Mouse (Mus musculus): ENCODE measurements around the gene Plekhm3. TPM values are rescaled to one million over a fixed set of nuclear protein-coding genes. Genes with fewer than 3 reads are reported as not detected.

Gene Plekhm3
- polyA plus RNA-seq, 1 experiment from 2014 or later: 10.4 TPM

DNA sequence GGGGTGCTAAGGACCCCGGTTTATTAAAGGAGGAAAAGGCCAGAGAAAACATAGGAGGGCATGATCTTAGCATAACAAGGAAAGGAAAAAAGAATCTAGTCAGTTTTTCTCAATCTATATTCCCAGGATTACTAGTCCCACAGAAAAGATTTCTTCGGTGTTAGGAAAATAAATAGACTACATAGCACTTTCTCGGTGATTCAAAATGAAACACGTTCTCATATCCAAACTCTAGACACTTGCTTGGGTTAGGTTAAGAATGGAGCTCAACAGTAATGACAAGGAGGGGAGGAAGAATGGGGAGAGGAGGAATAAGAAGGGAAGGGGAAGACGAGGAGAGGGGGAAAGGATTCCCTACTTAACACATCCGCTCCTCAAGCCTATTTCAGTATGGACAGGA lies 69.9 kb downstream of the Plekhm3 start:
- WGBS: 90% methylated on average over 6 of the region's 6 CpGs
- no peak for DNase-seq (ENCODE audit: low spot score)

GRCm38 (mm10) chr1:64885328-64885727 lies 71.3 kb downstream of the Plekhm3 start:
- Histone ChIP-seq H3K4me3 (no peak overlapping the region), H3K27me3 (ENCODE audit: low read depth, poor library complexity, severe bottlenecking) (peaks cover 65% of the 10 kb centered on the region), H3K9me3 (replicated peaks) (no peaks in the 10 kb centered on the region), H3K36me3 (no peaks in the 10 kb centered on the region), H3K27ac (no peak overlapping the region), H3K4me1 (peaks cover 8% of the 10 kb centered on the region)
- WGBS: 79% methylated on average over 3 of the region's 3 CpGs
- no peak for DNase-seq (ENCODE audit: low spot score)

More for the DNA sequence above, 69.9 kb downstream of the Plekhm3 start:
- H3K4me1 ChIP-seq: peaks cover 8% of the 10 kb centered on the region
- H3K9me3 ChIP-seq (replicated peaks): no peaks in the 10 kb centered on the region
- H3K4me3 ChIP-seq: no peak overlapping the region
- no peak overlapping the region for H3K27ac ChIP-seq
- H3K36me3 ChIP-seq: no peaks in the 10 kb centered on the region
- H3K27me3 ChIP-seq (ENCODE audit: low read depth, poor library complexity, severe bottlenecking): peaks cover 51% of the 10 kb centered on the region

- H3K27me3 ChIP-seq (ENCODE audit: low read depth, poor library complexity, severe bottlenecking): peaks cover 73% of the 10 kb centered on the region
- H3K27ac ChIP-seq: no peak overlapping the region
- H3K36me3 ChIP-seq: no peaks in the 10 kb centered on the region
- H3K4me3 ChIP-seq: no peak overlapping the region
- H3K4me1 ChIP-seq: peaks cover 13% of the 10 kb centered on the region
- 36% methylated on average over 6 of the region's 6 CpGs for WGBS
- no peaks in the 10 kb centered on the region for H3K9me3 ChIP-seq (replicated peaks)
- no peak for DNase-seq (ENCODE audit: low spot score)
These were observed 72.6 kb downstream of the Plekhm3 start for GRCm38 (mm10) chr1:64884007-64884406.

DNA sequence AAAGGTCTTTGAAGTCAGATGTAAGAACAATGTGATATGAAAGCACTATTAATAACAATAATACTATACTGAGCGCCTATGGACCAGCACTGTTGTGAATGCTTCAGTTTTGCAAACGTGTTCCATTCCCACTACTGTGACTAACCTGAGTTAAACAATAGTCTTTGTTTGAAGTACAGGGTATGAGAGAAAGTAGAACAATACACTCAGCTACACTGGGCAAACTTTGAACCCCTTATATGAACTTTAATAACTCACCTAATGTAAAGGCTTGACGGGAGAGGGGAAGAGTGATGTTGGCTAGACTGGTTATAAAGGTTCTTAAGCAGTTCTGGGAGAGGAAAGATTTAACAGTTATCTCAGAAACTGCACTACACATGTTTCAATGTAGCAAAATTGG lies 76.0 kb downstream of the Plekhm3 start:
- H3K4me3 ChIP-seq: no peak overlapping the region
- H3K27ac ChIP-seq: no peak overlapping the region
- no peaks in the 10 kb centered on the region for H3K9me3 ChIP-seq (replicated peaks)
- WGBS: 93% methylated on average over 3 of the region's 3 CpGs
- DNase-seq (ENCODE audit: low spot score): no peak
- H3K36me3 ChIP-seq: no peaks in the 10 kb centered on the region
- peaks cover 23% of the 10 kb centered on the region for H3K4me1 ChIP-seq
- H3K27me3 ChIP-seq (ENCODE audit: low read depth, poor library complexity, severe bottlenecking): peaks cover 88% of the 10 kb centered on the region

DNA sequence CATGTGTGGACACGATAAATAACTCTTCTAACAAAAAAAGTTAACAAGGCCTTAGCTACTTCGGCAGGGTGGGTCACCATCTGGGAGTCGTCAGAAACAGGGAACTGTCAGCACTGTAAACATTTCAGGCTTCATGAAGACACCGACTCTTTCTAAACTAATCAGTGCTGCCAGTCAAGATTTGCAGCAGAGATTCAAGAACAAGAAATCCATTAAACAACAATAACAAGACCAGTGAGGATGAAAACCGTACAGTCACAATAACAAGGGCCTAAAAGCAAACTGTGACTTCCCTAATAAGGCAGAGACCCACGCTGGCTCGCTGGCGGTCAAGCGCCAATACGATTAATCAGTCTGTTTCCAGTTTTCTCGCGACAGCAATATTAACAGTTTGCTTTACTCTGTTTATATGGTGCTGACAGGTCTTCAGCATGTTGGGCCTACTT lies 77.8 kb downstream of the Plekhm3 start:
- peaks cover 89% of the 10 kb centered on the region for H3K27me3 ChIP-seq (ENCODE audit: low read depth, poor library complexity, severe bottlenecking)
- no peaks in the 10 kb centered on the region for H3K36me3 ChIP-seq
- no peak overlapping the region for H3K27ac ChIP-seq
- H3K9me3 ChIP-seq (replicated peaks): no peaks in the 10 kb centered on the region
- peak; percentile 37 for DNase-seq (ENCODE audit: low spot score)
- H3K4me1 ChIP-seq: peaks cover 16% of the 10 kb centered on the region
- 31% methylated on average over 12 of the region's 12 CpGs for WGBS
- H3K4me3 ChIP-seq: no peak overlapping the region

DNA sequence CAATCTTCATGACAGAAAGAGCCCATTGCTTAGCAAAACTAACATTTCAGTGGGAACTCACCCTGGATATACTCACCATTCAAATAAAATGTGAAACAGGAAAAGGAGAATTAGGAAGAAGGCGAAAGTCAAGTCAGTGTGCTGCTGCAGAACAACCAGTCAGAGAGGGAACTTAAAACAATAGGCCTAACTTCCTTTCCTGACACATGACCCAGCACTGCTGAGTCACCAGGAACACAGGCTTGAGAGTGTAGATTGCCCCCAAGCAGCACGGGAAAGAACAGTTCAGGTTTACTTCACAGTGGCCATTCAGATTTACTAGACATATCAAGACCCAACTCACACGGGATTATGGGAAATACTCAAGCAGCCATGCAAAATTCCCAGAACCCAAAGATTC lies 80.3 kb downstream of the Plekhm3 start:
- no peak overlapping the region for H3K27ac ChIP-seq
- WGBS: 73% methylated on average over 3 of the region's 3 CpGs
- no peaks in the 10 kb centered on the region for H3K36me3 ChIP-seq
- DNase-seq (ENCODE audit: low spot score): no peak
- H3K4me1 ChIP-seq: peaks cover 18% of the 10 kb centered on the region
- no peak overlapping the region for H3K4me3 ChIP-seq
- H3K27me3 ChIP-seq (ENCODE audit: low read depth, poor library complexity, severe bottlenecking): peaks cover 87% of the 10 kb centered on the region
- H3K9me3 ChIP-seq (replicated peaks): no peaks in the 10 kb centered on the region

- no peaks in the 10 kb centered on the region for H3K36me3 ChIP-seq
- 83% methylated on average over 5 of the region's 5 CpGs for WGBS
- H3K4me3 ChIP-seq: no peak overlapping the region
- H3K27ac ChIP-seq: no peak overlapping the region
- H3K4me1 ChIP-seq: peaks cover 18% of the 10 kb centered on the region
- H3K27me3 ChIP-seq (ENCODE audit: low read depth, poor library complexity, severe bottlenecking): peaks cover 82% of the 10 kb centered on the region
- H3K9me3 ChIP-seq (replicated peaks): no peaks in the 10 kb centered on the region
- no peak for DNase-seq (ENCODE audit: low spot score)
These were observed 80.9 kb downstream of the Plekhm3 start for GRCm38 (mm10) chr1:64875712-64876111.

DNA sequence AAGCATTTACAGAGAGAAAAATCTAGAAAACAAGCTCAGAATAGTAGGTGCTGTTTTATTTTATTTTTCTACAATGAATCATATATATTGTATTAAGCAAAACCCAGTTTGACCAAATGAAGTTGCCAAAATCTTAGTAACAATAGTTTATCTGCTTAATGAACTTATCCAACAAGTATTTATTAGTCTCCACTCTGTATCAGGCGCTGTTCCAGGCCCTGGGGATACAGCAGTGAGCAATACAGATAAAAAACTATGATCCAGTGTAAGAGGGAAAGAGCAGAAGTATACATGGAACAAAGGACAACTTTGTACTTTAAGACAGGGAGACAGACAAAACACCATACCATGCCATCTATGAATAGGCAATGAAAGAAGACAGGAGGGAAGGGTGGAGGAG lies 81.5 kb downstream of the Plekhm3 start:
- Histone ChIP-seq H3K4me1 (peaks cover 18% of the 10 kb centered on the region), H3K4me3 (no peak overlapping the region), H3K36me3 (no peaks in the 10 kb centered on the region), H3K27me3 (ENCODE audit: low read depth, poor library complexity, severe bottlenecking) (peaks cover 76% of the 10 kb centered on the region), H3K27ac (no peak overlapping the region), H3K9me3 (replicated peaks) (no peaks in the 10 kb centered on the region)
- DNase-seq (ENCODE audit: low spot score): no peak
- 88% methylated on average over 1 of the region's 1 CpGs for WGBS

DNA sequence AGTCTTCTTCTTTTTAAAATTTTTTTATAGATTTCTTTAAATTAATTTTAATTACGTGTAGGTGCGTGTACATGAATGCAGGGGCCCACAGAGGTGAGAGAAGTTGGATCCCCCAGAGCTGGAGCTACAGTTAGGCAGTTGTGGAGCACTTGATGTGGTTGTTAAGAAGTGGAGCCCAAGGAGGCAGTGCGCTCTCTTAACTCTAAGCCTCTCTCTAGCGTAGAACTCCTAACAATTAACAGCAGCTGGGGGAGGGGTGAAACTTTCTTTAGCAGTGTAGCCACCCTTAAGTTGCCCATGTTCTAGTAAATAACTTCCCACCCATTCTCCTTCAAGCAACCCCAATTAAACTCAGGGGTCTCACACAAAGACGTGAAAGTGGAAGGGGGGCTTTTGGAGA lies 84.7 kb downstream of the Plekhm3 start:
- Histone ChIP-seq H3K27ac (no peak overlapping the region), H3K27me3 (ENCODE audit: low read depth, poor library complexity, severe bottlenecking) (peaks cover 74% of the 10 kb centered on the region), H3K4me3 (no peak overlapping the region), H3K9me3 (replicated peaks) (no peaks in the 10 kb centered on the region), H3K4me1 (0 out of 2 replicates have a peak, but pooled peaks cover 8% of the 10 kb centered on the region), H3K36me3 (no peaks in the 10 kb centered on the region)
- DNase-seq (ENCODE audit: low spot score): no peak
- WGBS: 76% methylated on average over 5 of the region's 5 CpGs

DNA sequence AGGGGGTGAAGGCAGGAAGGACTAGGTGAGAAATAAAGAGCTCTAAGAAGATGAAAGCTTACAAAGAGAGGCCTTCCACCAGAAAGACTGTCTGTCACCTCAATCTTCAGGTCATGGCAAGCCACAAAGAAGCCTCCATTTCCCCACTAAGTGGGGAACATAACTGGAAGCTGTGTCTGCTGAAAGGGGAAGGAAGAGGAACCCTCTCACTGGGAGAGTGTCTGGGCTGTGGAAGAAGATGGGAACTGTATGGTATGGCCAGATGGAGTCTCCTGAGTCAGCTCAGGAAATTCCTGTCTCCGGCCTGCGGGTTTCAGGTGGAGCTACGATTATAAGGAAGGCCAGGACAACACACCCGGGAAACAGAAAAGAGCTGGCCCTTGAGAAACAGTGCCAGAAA lies 88.9 kb downstream of the Plekhm3 start:
- Histone ChIP-seq H3K9me3 (replicated peaks) (no peaks in the 10 kb centered on the region), H3K27ac (no peak overlapping the region), H3K27me3 (ENCODE audit: low read depth, poor library complexity, severe bottlenecking) (peaks cover 43% of the 10 kb centered on the region), H3K36me3 (no peaks in the 10 kb centered on the region), H3K4me3 (no peak overlapping the region), H3K4me1 (peaks cover 26% of the 10 kb centered on the region)
- DNase-seq (ENCODE audit: low spot score): no peak
- 65% methylated on average over 4 of the region's 4 CpGs for WGBS

GRCm38 (mm10) chr1:64866140-64866539 lies 90.5 kb downstream of the Plekhm3 start:
- no peak overlapping the region for H3K27ac ChIP-seq
- H3K27me3 ChIP-seq (ENCODE audit: low read depth, poor library complexity, severe bottlenecking): peaks cover 29% of the 10 kb centered on the region
- peaks cover 23% of the 10 kb centered on the region for H3K4me1 ChIP-seq
- no peak overlapping the region for H3K4me3 ChIP-seq
- WGBS: 62% methylated on average over 1 of the region's 1 CpGs
- no peaks in the 10 kb centered on the region for H3K36me3 ChIP-seq
- DNase-seq (ENCODE audit: low spot score): no peak
- H3K9me3 ChIP-seq (replicated peaks): no peaks in the 10 kb centered on the region

- no peaks in the 10 kb centered on the region for H3K9me3 ChIP-seq (replicated peaks)
- H3K4me3 ChIP-seq: no peak overlapping the region
- peaks cover 14% of the 10 kb centered on the region for H3K4me1 ChIP-seq
- H3K36me3 ChIP-seq: no peaks in the 10 kb centered on the region
- 94% methylated on average over 11 of the region's 11 CpGs for WGBS
- H3K27ac ChIP-seq: no peak overlapping the region
- DNase-seq (ENCODE audit: low spot score): no peak
- H3K27me3 ChIP-seq (ENCODE audit: low read depth, poor library complexity, severe bottlenecking): peaks cover 19% of the 10 kb centered on the region; the same call in 1 of the 2 replicates
These were observed 96.2 kb downstream of the Plekhm3 start for GRCm38 (mm10) chr1:64860235-64860920.

DNA sequence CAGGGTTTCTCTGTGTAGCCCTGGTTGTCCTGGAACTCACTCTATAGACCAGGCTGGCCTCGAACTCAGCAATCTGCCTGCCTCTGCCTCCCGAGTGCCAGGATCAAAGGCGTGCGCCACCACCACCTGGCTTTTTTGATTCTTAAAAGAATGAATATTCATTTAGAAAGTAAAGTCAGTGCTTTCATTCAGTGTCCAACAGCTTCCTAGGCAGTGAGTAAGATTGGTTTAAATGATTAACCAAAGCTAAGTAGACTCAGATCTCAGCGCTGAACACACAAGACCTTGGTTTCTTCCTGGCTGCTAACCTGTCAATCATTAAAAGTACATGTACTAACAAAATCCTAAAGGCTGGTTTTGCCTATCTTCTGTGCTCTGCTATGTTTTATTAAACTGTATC lies 96.8 kb downstream of the Plekhm3 start:
- 90% methylated on average over 5 of the region's 5 CpGs for WGBS
- peaks cover 14% of the 10 kb centered on the region; the same call in 1 of the 2 replicates for H3K27me3 ChIP-seq (ENCODE audit: low read depth, poor library complexity, severe bottlenecking)
- peaks cover 14% of the 10 kb centered on the region for H3K4me1 ChIP-seq
- no peaks in the 10 kb centered on the region for H3K9me3 ChIP-seq (replicated peaks)
- H3K36me3 ChIP-seq: no peaks in the 10 kb centered on the region
- DNase-seq (ENCODE audit: low spot score): no peak
- no peak overlapping the region for H3K27ac ChIP-seq
- no peak overlapping the region for H3K4me3 ChIP-seq

DNA sequence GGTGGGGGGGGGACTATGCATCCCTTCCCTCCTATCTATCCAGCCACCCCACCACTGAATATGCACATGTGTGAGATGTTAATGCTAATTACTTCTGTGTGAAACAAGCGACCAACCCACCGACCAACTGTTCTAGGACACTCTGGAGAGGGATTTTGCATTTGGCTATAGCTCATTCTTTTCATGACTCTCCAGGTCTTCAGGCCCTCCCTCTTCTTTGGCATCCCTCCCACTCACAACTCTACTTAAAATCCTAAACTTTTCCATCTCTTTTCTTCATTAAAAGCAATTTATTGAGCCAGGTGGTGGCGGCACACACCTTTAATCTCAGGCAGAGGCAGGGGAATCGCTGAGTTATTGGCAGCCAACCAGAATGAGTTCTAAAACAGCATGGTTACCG lies 101.8 kb downstream of the Plekhm3 start:
- H3K9me3 ChIP-seq (replicated peaks): no peaks in the 10 kb centered on the region
- H3K4me1 ChIP-seq: no peaks in the 10 kb centered on the region
- H3K27ac ChIP-seq: no peak overlapping the region
- H3K4me3 ChIP-seq: no peak overlapping the region
- WGBS: 84% methylated on average over 5 of the region's 5 CpGs
- no peak for DNase-seq (ENCODE audit: low spot score)
- H3K27me3 ChIP-seq (ENCODE audit: low read depth, poor library complexity, severe bottlenecking): peaks cover 33% of the 10 kb centered on the region; the same call in 1 of the 2 replicates
- no peaks in the 10 kb centered on the region for H3K36me3 ChIP-seq

Data from limb, embryonic 10.5 days (tissue).